Mouse (Mus musculus) embryo, embryonic 11.5 days (tissue): ENCODE data around the gene Egfem1.

Source experiments
- DNase-seq: peaks from one replicate; pipeline ENCODE4 v3.0.0-alpha.2; 2012; ENCODE audit warnings: low read depth, low spot score

Egfem1 gene

DNA sequence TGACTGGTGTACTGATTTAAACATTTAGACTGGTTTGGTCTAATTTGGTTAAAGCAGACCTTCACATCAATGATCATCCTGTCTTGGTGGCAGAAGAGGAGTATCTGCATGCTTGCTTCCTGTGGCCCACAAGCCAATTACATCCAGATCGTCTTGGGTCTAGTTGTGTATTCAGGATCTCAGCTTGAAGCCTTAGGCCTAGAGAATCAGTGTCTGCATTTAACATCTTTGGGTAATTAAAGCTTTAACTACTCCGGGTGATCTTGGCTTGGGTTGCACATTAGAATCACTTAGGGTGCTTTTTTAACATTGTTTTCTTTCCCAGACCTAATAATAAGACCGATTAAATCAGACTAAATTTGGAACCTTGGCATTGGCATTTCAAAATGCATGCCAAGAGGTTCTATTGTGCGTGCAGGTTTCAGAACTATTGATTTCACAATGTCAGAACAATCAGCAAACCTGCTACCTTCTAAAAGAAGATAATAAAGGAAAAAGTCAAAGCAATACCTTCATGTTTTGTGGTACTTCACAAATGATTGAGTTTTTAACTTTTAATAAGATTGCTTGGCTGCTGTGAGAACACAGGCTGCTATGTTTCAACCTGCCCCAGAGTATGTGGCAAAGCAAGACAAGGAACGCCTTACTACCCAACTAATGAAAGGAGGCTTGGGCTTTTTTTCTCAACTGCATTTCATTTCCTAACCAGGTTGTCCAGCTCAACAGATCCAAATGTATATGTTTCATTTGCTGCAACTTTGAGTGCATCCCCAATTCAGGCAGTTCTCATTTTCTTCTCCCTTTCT lies 496.4 kb downstream of the Egfem1 start:
- no peak for DNase-seq

DNA sequence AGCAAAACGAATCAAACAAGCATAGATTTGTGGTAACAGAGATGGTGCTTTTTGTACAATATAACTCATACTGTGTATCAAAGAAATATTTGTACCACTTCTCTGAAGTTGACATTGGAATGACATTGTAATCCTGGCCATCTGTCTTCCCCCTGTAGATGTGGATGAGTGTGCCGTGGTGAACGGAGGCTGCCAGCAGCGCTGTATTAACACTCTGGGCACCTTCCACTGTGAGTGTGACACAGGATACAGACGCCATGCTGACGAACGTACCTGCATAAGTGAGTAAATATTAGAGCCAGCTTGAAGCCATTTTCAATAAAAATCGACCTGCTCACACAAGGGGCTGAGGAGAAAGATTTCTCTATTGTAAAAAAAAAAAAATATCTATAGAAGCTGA lies 500.9 kb downstream of the Egfem1 start:
- DNase-seq: no peak

DNA sequence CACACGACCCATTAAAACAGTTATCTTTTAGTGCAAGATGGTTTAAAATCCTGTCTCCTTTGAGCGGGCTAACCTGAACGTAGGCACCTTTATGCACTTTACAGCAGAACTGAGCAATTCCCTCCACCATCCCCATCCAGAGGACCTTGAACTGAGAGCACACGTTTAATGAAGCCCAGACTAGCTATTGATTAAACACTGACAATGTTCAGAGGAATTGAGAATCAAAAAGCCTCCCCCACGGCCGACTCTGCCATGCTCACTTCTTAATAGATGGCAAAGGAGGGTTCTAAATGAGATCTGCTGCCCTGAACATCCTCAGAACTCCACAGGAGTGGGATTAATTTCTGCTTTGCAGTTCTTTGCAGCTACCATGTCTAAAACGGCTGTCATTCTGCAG lies 520.3 kb downstream of the Egfem1 start:
- no peak for DNase-seq

DNA sequence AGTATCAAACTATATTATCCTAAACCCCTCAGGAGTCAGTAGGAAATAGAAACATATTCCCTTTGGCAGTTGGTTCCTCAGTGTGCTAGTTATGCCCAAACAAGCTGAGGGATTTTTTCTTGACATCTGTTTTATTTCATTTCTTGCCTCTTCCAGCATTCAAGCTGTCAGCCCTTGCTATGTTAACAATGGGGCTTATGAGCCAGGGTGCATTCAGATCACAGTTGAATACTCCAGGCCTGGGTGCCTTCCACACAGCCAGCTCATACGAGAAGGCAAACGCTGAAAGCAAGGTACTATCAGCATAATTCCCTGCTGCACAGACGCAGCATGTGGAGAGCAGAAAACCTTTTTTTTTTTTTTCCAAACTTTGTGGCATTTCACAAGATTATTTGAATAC lies 526.9 kb downstream of the Egfem1 start:
- no peak for DNase-seq

DNA sequence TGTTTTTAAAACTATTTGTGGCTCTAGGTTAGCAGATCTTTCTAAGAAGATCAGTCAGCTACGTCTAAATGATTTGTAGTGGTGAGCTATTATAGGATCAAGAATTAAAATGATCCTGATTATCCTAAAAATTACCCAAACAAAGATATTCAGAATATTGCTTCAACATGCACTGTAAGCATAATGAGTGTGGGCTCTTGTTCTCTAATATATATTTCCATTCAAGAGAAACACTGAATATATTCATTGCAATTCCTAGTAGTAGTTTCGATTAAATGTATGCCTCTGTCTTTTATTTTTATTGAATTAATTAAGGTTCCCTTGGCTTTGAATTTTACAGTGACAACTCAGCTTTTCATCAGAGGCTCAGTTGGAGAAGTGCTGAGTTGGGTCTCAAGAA lies 527.4 kb downstream of the Egfem1 start:
- no peak for DNase-seq

DNA sequence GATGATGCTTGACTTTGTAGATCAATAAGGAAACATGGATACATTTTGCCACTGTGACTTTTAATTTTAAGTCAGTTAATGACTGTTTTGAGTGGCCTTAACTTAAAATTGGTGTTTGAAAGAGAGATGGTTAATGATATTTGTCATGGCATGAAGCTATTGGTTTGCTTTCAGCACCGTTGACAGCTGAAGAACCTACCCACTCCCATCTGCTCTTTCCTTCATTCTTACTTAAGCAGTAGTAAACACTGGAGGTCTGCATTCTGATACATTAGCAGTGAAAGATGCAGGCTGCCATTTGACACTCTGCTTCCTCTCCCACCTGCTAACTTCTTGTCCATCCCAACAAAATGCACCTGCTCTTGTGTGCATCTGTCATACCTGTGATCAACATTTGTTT lies 537.8 kb downstream of the Egfem1 start:
- DNase-seq: no peak

DNA sequence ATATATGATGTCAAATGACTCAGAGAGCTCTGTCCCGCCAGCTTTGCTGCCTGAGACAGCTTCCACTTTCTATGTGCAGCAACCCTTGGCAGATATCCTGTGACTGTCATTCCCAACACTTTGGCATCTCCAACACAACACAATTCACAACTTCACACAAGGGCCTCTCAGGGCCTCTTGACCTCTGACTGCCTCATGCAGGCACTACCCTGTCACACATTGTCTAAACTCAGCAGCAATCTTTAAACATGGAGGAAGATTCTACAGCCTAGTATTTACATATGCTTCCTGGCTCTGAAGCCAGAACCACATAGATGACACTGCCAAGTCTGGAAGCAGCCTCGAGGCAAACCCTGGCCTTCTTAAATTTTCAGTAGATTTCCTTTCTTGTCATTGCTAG lies 558.0 kb downstream of the Egfem1 start:
- no peak for DNase-seq

DNA sequence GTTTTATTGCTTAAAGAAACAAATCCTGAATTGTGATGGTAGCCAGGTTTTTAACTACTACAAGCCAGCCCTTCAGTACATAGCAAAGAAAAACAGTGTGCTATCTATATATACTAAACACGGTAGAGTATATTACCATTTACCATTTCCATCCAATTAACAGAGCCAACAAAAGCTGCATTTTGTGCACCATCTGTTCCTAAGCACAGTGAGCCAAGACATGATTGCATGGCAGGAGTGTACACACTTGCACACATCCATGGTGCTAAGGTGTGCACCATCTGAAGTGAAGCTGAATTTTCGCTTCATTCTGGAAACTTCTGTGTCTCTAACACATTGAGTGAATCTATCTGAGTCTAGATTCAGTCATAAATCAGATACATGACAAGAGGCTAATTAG lies 585.0 kb downstream of the Egfem1 start:
- DNase-seq: no peak

DNA sequence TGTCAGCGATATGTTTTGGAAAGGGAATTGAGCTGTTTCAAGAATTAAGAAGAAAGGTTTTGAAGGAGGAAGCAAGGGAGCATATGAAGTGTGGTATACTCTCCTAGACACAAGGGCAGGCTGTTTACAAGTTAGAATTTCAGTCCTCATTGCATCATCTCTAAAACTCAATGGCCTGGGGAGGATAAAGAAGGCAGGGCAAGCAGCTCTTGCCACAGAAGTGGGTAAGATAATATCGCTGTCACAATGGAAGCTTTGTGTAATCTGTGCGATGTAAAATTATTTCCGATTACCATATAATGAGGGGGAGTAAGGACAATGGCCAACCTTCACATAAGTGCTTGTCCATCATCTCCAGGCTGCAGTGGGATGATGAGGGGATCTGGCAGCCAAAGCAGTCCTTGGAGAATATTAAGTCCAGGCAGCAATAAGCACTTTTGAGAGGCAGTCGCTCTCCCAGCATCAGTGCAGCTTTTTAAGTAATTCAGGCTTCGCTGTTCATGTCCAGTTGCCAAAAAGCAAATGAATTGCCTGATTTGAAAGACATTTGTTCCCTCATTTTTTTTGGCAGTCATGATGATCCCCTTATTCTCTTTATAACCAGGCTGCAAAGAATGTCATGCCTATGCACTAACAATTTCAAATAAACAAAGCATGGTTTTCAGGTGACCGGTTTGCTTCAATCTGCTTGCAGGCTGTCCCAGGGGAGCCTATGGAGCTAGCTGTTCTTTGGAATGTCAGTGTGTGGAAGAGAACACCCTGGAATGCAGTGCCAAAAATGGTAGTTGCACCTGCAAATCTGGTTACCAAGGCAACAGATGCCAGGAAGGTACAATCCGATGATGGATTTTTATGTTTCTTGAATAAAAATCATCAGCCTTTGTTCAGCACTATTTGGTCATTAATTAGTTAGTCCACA lies 607.8 kb downstream of the Egfem1 start:
- DNase-seq: no peak

DNA sequence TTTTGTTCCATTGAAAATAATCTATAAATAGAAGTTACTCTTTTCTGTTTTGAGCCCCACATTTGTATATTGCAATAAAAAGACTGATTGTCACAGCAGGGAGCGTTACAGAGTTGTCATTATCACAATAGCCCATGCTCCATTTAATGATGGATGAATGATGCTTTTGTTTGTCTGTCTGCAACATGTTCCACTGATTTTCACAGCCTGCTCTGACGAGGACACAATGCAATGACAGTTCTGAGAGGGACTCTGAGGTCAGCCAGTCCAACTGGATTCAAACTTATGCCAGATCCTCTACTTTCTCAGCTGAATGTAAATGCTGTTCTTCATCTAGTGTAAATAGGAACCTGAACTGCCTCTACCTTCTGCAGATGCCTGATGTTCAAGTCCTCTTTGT lies 619.3 kb downstream of the Egfem1 start:
- no peak for DNase-seq

DNA sequence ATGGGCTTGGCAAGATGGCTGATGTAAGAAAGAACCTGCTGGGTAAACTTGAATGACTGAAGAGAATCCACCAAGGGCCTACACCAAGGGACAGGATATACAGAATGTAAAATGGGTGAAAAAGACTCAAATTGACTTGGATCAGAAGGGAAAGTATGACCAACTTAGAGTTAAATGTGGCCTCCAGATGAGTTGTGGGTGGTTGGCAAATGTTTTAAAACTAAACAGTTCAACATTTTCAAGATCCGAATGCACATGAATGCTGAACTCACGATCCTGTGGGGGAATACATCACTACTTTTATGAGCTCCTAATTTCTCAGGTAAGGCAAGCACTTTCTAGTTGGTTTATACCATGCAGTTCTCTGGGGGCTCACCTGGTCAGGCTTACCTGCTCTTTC lies 625.0 kb downstream of the Egfem1 start:
- no peak for DNase-seq

DNA sequence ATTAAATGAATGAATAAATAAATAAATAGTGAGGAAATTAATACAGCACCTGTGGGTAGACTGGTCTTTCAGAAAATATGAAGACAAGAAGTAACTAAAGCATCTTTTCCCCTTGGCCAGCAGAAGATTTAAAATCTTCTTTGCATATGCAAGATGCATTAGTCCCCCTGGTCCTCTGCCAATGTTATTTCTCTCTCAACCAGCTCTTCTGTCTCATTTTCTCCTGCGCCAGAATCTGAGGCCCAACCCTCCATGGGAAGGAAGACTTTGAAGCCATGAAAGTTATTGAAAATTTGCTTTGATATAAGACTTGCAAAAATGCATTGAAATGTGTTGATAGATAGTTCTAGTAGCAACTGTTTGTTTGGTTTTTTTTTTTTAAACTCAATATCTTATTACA lies 625.6 kb downstream of the Egfem1 start:
- DNase-seq: no peak

DNA sequence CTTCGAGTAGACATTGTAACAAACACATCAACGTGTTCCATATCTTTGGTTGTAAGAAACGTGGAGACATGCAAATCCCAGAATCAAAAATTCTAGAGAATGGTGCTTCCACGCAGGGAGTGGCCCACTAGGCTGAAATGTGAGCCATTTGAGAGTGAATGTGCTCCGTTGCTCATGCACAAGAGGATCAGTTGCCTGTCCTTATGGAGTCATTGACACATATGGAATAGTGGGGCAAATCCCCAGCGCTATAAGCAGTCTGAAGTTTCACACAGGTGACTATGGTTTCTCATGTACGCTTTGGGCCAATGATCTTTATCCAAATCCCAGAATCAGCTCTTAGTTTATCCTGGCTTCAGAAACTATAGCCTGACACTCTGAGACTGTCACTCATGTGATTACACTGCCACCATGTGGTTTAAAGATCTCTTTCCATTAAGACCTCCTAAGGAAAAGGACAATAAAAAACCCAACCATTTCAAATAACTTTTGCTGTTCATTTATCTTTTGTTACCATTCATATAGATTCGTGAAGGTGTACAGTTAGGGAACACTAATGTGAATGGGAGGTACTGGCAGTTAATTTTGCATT lies 644.6 kb downstream of the Egfem1 start:
- peak; percentile 32 for DNase-seq

DNA sequence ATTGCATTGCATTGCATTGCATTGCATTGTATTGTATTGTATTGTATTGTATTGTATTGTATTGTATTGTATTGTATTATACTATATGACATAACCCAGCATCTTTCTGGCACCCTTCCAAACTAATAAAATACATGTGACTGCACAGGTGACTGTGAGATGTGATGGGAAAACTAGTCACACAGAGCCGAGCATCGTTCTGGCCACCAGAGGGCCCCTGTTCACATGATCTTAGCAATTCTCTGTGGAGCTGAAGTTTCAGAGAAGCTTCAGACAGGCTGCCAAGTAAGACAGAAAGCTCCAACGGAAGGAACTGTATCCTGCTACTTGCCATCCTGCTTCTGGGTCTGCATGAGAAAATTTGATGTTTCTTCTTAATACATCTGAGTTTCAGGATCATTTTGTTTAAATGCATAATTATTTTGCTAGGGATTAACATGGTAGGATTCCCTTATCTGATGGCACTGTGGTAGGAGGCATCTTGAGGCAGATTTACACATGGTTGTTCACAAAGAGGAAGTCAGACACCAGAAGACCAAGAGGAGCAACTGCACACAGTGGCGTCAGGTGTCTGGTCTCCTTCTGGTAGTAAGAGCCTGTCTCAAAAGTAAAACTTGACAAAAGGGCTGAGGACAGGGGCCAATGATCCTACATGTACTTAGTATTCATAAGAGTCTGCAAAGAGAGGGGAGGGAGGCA lies 648.4 kb downstream of the Egfem1 start:
- DNase-seq: no peak

DNA sequence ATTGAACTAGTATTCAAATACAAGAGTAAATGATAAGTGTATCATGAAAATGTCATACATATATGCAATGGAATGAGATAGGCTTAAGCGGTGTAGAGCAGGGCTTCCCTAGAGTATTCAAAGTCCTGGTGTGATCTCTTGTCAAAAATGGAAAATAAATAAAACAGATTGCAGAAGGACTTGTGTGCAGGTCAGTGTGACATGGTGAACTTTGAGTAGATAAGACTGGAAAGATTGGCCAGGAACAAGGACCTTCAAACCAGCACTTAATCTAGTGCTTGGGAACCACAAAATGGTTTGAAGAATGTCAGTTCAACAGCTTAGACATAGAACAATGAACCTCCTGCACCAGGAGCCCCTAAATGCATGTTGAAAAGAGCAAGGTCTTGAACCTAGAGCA lies 649.7 kb downstream of the Egfem1 start:
- no peak for DNase-seq

DNA sequence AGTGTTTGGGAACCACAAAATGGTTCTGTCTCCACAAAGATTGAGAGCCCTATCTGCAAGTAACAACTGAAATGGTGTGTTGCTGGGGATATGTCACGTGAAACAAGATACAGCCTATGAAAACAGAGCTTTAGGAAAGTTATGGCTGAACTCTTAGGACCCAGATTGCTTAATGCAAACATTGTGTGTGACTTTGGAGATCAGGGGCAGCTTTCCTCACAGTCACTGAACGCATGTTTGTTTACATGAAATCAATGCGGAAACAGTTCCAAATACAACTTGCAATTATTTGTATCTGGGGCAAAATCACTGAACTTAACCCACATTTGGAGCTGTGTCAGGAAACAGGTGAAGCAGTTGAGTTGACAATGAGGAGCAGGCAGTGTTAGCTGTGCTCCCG lies 650.8 kb downstream of the Egfem1 start:
- no peak for DNase-seq

DNA sequence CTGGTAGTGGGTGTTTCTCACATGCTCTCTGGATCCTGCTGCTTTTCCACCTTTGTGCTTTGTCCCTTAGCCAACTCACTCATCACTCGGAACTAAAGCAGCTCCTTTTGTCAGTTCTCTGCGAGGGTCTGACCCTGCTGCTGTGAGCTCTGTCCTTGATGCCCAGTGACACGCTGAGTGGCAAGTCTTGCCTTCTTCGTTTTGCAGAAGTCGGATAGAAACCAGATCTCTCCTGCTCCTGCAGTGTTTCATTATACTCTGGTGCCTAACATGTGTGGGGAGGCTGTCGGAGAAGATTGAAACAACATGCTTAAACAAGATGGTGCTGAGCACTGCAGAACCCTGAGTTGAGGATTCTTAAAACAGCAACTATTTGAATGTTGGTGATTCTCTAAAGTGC lies 652.4 kb downstream of the Egfem1 start:
- DNase-seq: no peak

DNA sequence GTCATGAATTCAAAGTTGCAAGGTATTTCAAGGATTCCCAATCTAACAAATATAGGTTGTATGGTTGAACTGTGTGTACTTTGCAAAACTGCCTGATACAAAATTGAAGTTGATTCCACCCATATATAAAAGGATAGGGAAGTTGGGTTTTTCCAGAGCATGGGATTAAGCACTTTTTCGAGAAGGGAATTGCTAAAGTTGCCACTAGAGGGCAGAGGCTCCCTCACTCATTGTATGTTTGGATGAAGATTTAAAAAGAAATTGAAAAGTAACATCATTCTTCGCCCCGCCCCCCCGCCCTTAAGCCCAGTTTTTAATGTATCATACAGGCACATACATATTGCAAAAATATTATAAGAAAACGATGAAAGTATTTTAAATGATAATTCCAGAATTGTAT lies 657.5 kb downstream of the Egfem1 start:
- peak; percentile 27 for DNase-seq
